Mouse (Mus musculus): ENCODE results near the gene Cyb5d1.

DNA sequence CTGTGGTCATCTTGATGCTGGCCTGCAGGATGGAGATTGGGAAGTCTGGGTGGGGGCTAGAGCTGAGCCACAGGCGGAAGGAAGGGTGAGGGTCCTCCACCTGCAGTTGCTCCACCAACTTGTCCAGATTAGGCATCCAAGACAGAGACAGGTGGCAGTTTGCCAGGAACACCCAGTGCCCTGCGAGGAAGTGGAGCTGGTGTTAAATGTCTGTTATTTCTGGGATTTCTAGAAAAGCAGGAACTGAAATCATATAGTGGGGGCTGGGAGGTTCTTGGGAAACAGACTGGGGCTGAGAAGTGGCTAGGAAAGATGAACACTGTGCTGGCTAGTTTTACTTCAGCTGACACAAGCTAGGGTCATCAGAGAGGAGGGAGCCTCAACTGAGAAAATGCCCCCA, 33.9 kb upstream of the Cyb5d1 start:
- TF ChIP-seq POLR2A (IDR thresholded peaks at IDR 0.05; ENCODE audit: borderline replicate concordance, insufficient read depth, low read length) (no peak), CTCF (IDR thresholded peaks at IDR 0.05; ENCODE audit: borderline replicate concordance, insufficient read depth, low read depth, low read length) (no peak)
